Mouse (Mus musculus) intestine, embryonic 14.5 days (tissue): ENCODE data around the gene Zfp13. TPM values are rescaled to one million over a fixed set of nuclear protein-coding genes. Genes with fewer than 3 reads are reported as not detected.

Source experiments
- ATAC-seq: fragments of 200-750 bp; cut with Nextera tagmentation; replicated peaks from 2 replicates; pipeline ENCODE4 v1.8.0; 2017; ENCODE audit warnings: low read depth, moderate number of reproducible peaks, moderate TSS enrichment, moderate library complexity; ENCODE audit not compliant: low FRiP score, low TSS enrichment
- DNase-seq: peaks from one replicate; pipeline ENCODE4 v3.0.0-alpha.2; 2018; ENCODE audit warnings: low spot score
- H3K27ac ChIP-seq: fragments of 300-500 bp; sonication (generic); 2 replicates; pipeline ENCODE4 v1.5.1; 2014; ENCODE audit warnings: low read depth, mild to moderate bottlenecking, control low read depth
- H3K27me3 ChIP-seq: fragments of 300-500 bp; sonication (generic); replicated peaks from 2 replicates; pipeline ENCODE4 v1.6.1; 2014; ENCODE audit warnings: low read length, control low read depth; ENCODE audit not compliant: control insufficient read depth, insufficient read depth
- H3K36me3 ChIP-seq: fragments of 300-500 bp; sonication (generic); 2 replicates; pipeline ENCODE4 v1.6.1; 2014; ENCODE audit warnings: low read length, control low read depth; ENCODE audit not compliant: control insufficient read depth, insufficient read depth
- H3K4me1 ChIP-seq: fragments of 300-500 bp; sonication (generic); replicated peaks from 2 replicates; pipeline ENCODE4 v1.6.1; 2014; ENCODE audit warnings: low read length, control low read depth, mixed read lengths; ENCODE audit not compliant: control insufficient read depth, insufficient read depth
- H3K4me2 ChIP-seq: fragments of 300-500 bp; sonication (generic); 2 replicates; pipeline ENCODE4 v1.6.1; 2014; ENCODE audit warnings: low read length
- H3K4me3 ChIP-seq: fragments of 300-500 bp; sonication (generic); 2 replicates; pipeline ENCODE4 v1.5.1; 2014; ENCODE audit warnings: low read depth, low read length, control low read depth, mixed read lengths
- H3K9ac ChIP-seq: fragments of 300-500 bp; sonication (generic); 2 replicates; pipeline ENCODE4 v1.6.1; 2014; ENCODE audit warnings: mild to moderate bottlenecking, low read length
- H3K9me3 ChIP-seq: fragments of 300-500 bp; sonication (generic); 2 replicates; pipeline ENCODE4 v1.6.1; 2016; ENCODE audit warnings: low read length, control low read depth; ENCODE audit not compliant: control insufficient read depth
- WGBS: fragments of 180-500 bp; shearing (Covaris S2); extraction: QIAGEN DNeasy Blood & Tissue Kit; methylation state at CpG from one replicate; pipeline ENCODE4 v1.1.7; 2014; 5-methylcytosine and 5-hydroxymethylcytosine counted together
- polyA plus RNA-seq: library from polyadenylated mRNA; unstranded; fragments of >200 nt; fragmentation: Nextera tagmentation; extraction: Ambion mirVana; gene quantifications from 2 replicates; pipeline ENCODE4 v1.2.1, GENCODE M21; 2014

Gene Zfp13
- polyA plus RNA-seq, 1 experiment from 2014 or later = 14.8 TPM

GRCm38 (mm10) chr17:23617087-23617486 lies 17.8 kb upstream of the Zfp13 start:
- no peak overlapping the region for H3K4me2 ChIP-seq
- no peak overlapping the region for H3K27ac ChIP-seq
- WGBS = 36% methylated on average over 9 of the region's 9 CpGs
- H3K4me3 ChIP-seq = no peak overlapping the region
- DNase-seq = no peak
- H3K9me3 ChIP-seq = no peaks in the 10 kb centered on the region
- ATAC-seq = no peak
- no peaks in the 10 kb centered on the region for H3K4me1 ChIP-seq
- H3K27me3 ChIP-seq = no peaks in the 10 kb centered on the region
- no peaks in the 10 kb centered on the region for H3K36me3 ChIP-seq
- H3K9ac ChIP-seq = no peak overlapping the region

- DNase-seq = peak; percentile 71
- 82% methylated on average over 28 of the region's 28 CpGs for WGBS
Observed at GRCm38 (mm10) chr17:23610361-23610800, 11.1 kb upstream of the Zfp13 start.

GRCm38 (mm10) chr17:23609612-23610011 lies 10.3 kb upstream of the Zfp13 start:
- no peak overlapping the region for H3K9ac ChIP-seq
- no peaks in the 10 kb centered on the region for H3K4me1 ChIP-seq
- H3K9me3 ChIP-seq = no peaks in the 10 kb centered on the region
- ATAC-seq = no peak
- H3K4me2 ChIP-seq = no peak overlapping the region
- no peaks in the 10 kb centered on the region for H3K27me3 ChIP-seq
- H3K36me3 ChIP-seq = no peaks in the 10 kb centered on the region
- no peak overlapping the region for H3K27ac ChIP-seq
- no peak for DNase-seq
- WGBS = 94% methylated on average over 24 of the region's 24 CpGs
- H3K4me3 ChIP-seq = no peak overlapping the region

More at GRCm38 (mm10) chr17:23610361-23610800, 11.1 kb upstream of the Zfp13 start:
- Histone ChIP-seq H3K36me3 (no peaks in the 10 kb centered on the region), H3K9ac (no peak overlapping the region), H3K27ac (no peak overlapping the region), H3K4me3 (no peak overlapping the region), H3K9me3 (no peaks in the 10 kb centered on the region), H3K4me2 (no peak overlapping the region), H3K27me3 (no peaks in the 10 kb centered on the region), H3K4me1 (no peaks in the 10 kb centered on the region)
- 0 out of 2 replicates have a peak, but pooled peaks have one; percentile 59 for ATAC-seq

- Histone ChIP-seq H3K4me2 (no peak overlapping the region), H3K27ac (no peak overlapping the region), H3K9me3 (no peaks in the 10 kb centered on the region), H3K27me3 (no peaks in the 10 kb centered on the region), H3K4me3 (no peak overlapping the region), H3K36me3 (no peaks in the 10 kb centered on the region), H3K4me1 (no peaks in the 10 kb centered on the region), H3K9ac (no peak overlapping the region)
- no peak for ATAC-seq
- 83% methylated on average over 8 of the region's 8 CpGs for WGBS
- DNase-seq = no peak
Observed at GRCm38 (mm10) chr17:23605220-23605619, 5.9 kb upstream of the Zfp13 start.

GRCm38 (mm10) chr17:23604394-23604793 lies 5.1 kb upstream of the Zfp13 start:
- Histone ChIP-seq H3K27ac (no peak overlapping the region), H3K4me3 (no peak overlapping the region), H3K9me3 (no peaks in the 10 kb centered on the region), H3K36me3 (no peaks in the 10 kb centered on the region), H3K9ac (no peak overlapping the region), H3K4me2 (no peak overlapping the region), H3K4me1 (peaks cover 6% of the 10 kb centered on the region; the same call in 1 of the 2 replicates), H3K27me3 (no peaks in the 10 kb centered on the region)
- WGBS = 81% methylated on average over 7 of the region's 7 CpGs
- no peak for DNase-seq
- ATAC-seq = no peak

- Histone ChIP-seq H3K27me3 (no peaks in the 10 kb centered on the region), H3K9me3 (no peaks in the 10 kb centered on the region), H3K27ac (no peak overlapping the region), H3K4me1 (peaks cover 8% of the 10 kb centered on the region; the same call in 1 of the 2 replicates), H3K9ac (no peak overlapping the region), H3K4me3 (no peak overlapping the region), H3K4me2 (no peak overlapping the region), H3K36me3 (no peaks in the 10 kb centered on the region)
- DNase-seq = no peak
- 65% methylated on average over 2 of the region's 2 CpGs for WGBS
- no peak for ATAC-seq
Observed at GRCm38 (mm10) chr17:23603542-23603941, 4.3 kb upstream of the Zfp13 start.

- no peak overlapping the region for H3K27ac ChIP-seq
- H3K4me3 ChIP-seq = no peak overlapping the region
- no peak overlapping the region for H3K9ac ChIP-seq
- no peaks in the 10 kb centered on the region for H3K36me3 ChIP-seq
- 40% methylated on average over 8 of the region's 8 CpGs for WGBS
- no peak for DNase-seq
- no peaks in the 10 kb centered on the region for H3K9me3 ChIP-seq
- no peak for ATAC-seq
- no peaks in the 10 kb centered on the region for H3K27me3 ChIP-seq
- no peak overlapping the region for H3K4me2 ChIP-seq
- H3K4me1 ChIP-seq = peaks cover 11% of the 10 kb centered on the region; the same call in 1 of the 2 replicates
Observed at GRCm38 (mm10) chr17:23603077-23603476, 3.8 kb upstream of the Zfp13 start.

GRCm38 (mm10) chr17:23601836-23602585 lies 2.7 kb upstream of the Zfp13 start:
- WGBS = 42% methylated on average over 10 of the region's 10 CpGs
- no peaks in the 10 kb centered on the region for H3K27me3 ChIP-seq

More at GRCm38 (mm10) chr17:23601836-23602585, 2.7 kb upstream of the Zfp13 start:
- H3K36me3 ChIP-seq = no peaks in the 10 kb centered on the region
- no peak for DNase-seq
- no peak overlapping the region for H3K27ac ChIP-seq
- peaks cover 11% of the 10 kb centered on the region; the same call in 1 of the 2 replicates for H3K4me1 ChIP-seq
- H3K9me3 ChIP-seq = no peaks in the 10 kb centered on the region
- ATAC-seq = no peak
- no peak overlapping the region for H3K4me3 ChIP-seq
- no peak overlapping the region for H3K9ac ChIP-seq
- no peak overlapping the region for H3K4me2 ChIP-seq
